Mouse (Mus musculus): ENCODE data around the gene Utp3. TPM values are rescaled to one million over a fixed set of nuclear protein-coding genes. Genes with fewer than 3 reads are reported as not detected.

The Utp3 gene
- total and polyA plus RNA-seq, 3 experiments, result 55.5 to 169 (median 66.6) TPM

GRCm38 (mm10) chr5:88569541-88569940 is 15.3 kb downstream of the Utp3 start:
- dilution Hi-C loops (cut with MboI; ENCODE audit: extremely low pct_ligation_motif_present, extremely low pct_unique_long_range_greater_than_20kb, low sequenced_read_pairs), result no loop called here
- Histone ChIP-seq H3K27me3 (replicated peaks) (no peaks in the 10 kb centered on the region), H3K36me3 (replicated peaks in 1 of 2; ENCODE audit: control insufficient read depth in 1 of 2, insufficient read depth in 1 of 2, low read length in 1 of 2) (peaks cover 6 to 41% of the 10 kb centered on the region in 2 experiments), H3K9me3 (replicated peaks; ENCODE audit: low read length) (no peaks in the 10 kb centered on the region), H3K4me2 (ENCODE audit: insufficient read depth, low read depth, poor library complexity, severe bottlenecking) (no peak overlapping the region), H3K27ac (ENCODE audit: insufficient read depth, low read depth) (no peak overlapping the region), H3K4me1 (ENCODE audit: control insufficient read depth in 1 of 2, insufficient read depth in 2 of 2) (peaks cover 10 to 61% of the 10 kb centered on the region in 2 experiments), H3K79me2 (replicated peaks; ENCODE audit: control insufficient read depth, extremely low read depth, insufficient read depth, poor library complexity, severe bottlenecking) (peaks cover 55% of the 10 kb centered on the region), H3K9ac (ENCODE audit: insufficient read depth, low read depth) (no peak overlapping the region), H3K4me3 (replicated peaks in 1 of 3; ENCODE audit: low read depth in 2 of 3, low read length in 2 of 3, poor library complexity in 1 of 3) (no peak overlapping the region)
- DNase-seq (ENCODE audit: extremely low read depth), result no peak
- in situ Hi-C loops (cut with MboI; ENCODE audit: low pct_ligation_motif_present, low pct_unique_long_range_greater_than_20kb, low sequenced_read_pairs), result no loop called here
- no peak for TF ChIP-seq IRF4 (IDR thresholded peaks at IDR 0.05; ENCODE audit: low read depth, low read length)
- TF ChIP-seq ZC3H11A (IDR thresholded peaks at IDR 0.05; ENCODE audit: low read depth, low read length), result no peak
- no peak for TF ChIP-seq JUND (conservative IDR thresholded peaks at IDR 0.05; ENCODE audit: low read depth, low read length)

- dilution Hi-C loops (cut with MboI; ENCODE audit: extremely low pct_ligation_motif_present, extremely low pct_unique_long_range_greater_than_20kb, low sequenced_read_pairs) (no loop called here), in situ Hi-C loops (cut with MboI; ENCODE audit: low pct_ligation_motif_present, low pct_unique_long_range_greater_than_20kb, low sequenced_read_pairs) (no loop called here)
- no peaks in the 10 kb centered on the region for H3K9me3 ChIP-seq (replicated peaks; ENCODE audit: low read length)
- no peak overlapping the region for H3K9ac ChIP-seq (ENCODE audit: insufficient read depth, low read depth)
- no peaks in the 10 kb centered on the region for H3K27me3 ChIP-seq (replicated peaks)
- H3K36me3 ChIP-seq (replicated peaks in 1 of 2; ENCODE audit: control insufficient read depth in 1 of 2, insufficient read depth in 1 of 2, low read length in 1 of 2), result peaks cover 11 to 45% of the 10 kb centered on the region in 2 experiments
- no peak overlapping the region for H3K4me3 ChIP-seq (replicated peaks in 1 of 3; ENCODE audit: low read depth in 2 of 3, low read length in 2 of 3, poor library complexity in 1 of 3)
- H3K79me2 ChIP-seq (replicated peaks; ENCODE audit: control insufficient read depth, extremely low read depth, insufficient read depth, poor library complexity, severe bottlenecking), result peaks cover 22% of the 10 kb centered on the region
- no peak overlapping the region for H3K4me2 ChIP-seq (ENCODE audit: insufficient read depth, low read depth, poor library complexity, severe bottlenecking)
- no peak for DNase-seq (ENCODE audit: extremely low read depth)
- no peak overlapping the region for H3K27ac ChIP-seq (ENCODE audit: insufficient read depth, low read depth)
- peaks cover 10 to 49% of the 10 kb centered on the region in 2 experiments for H3K4me1 ChIP-seq (ENCODE audit: control insufficient read depth in 1 of 2, insufficient read depth in 2 of 2)
- no peak for TF ChIP-seq SIN3A (IDR thresholded peaks at IDR 0.05; ENCODE audit: low read length)
- no peak for TF ChIP-seq ETS1 (conservative IDR thresholded peaks at IDR 0.05; ENCODE audit: low read depth, low read length)
- TF ChIP-seq POLR2A (IDR thresholded peaks at IDR 0.05; ENCODE audit: low read depth, low read length), result no peak
- no peak for TF ChIP-seq BHLHE40 (IDR thresholded peaks at IDR 0.05; ENCODE audit: low read depth, low read length)
- TF ChIP-seq TCF12 (IDR thresholded peaks at IDR 0.05; ENCODE audit: low read depth, low read length), result no peak
- TF ChIP-seq JUND (conservative IDR thresholded peaks at IDR 0.05; ENCODE audit: low read depth, low read length), result no peak
- TF ChIP-seq KAT2A (IDR thresholded peaks at IDR 0.05; ENCODE audit: insufficient replicate concordance, low read length), result no peak
- TF ChIP-seq IRF4 (IDR thresholded peaks at IDR 0.05; ENCODE audit: low read depth, low read length), result no peak
- no peak for TF ChIP-seq ZNF384 (IDR thresholded peaks at IDR 0.05; ENCODE audit: low read depth, low read length)
Measured at GRCm38 (mm10) chr5:88574829-88575228, 20.6 kb downstream of the Utp3 start.

- Histone ChIP-seq H3K4me1 (ENCODE audit: control insufficient read depth in 1 of 2, insufficient read depth in 2 of 2) (peaks cover 10 to 48% of the 10 kb centered on the region in 2 experiments), H3K79me2 (replicated peaks; ENCODE audit: control insufficient read depth, extremely low read depth, insufficient read depth, poor library complexity, severe bottlenecking) (peaks cover 18% of the 10 kb centered on the region), H3K27me3 (replicated peaks) (no peaks in the 10 kb centered on the region), H3K36me3 (replicated peaks in 1 of 2; ENCODE audit: control insufficient read depth in 1 of 2, insufficient read depth in 1 of 2, low read length in 1 of 2) (peaks cover 9 to 45% of the 10 kb centered on the region in 2 experiments), H3K27ac (ENCODE audit: insufficient read depth, low read depth) (no peak overlapping the region), H3K9ac (ENCODE audit: insufficient read depth, low read depth) (no peak overlapping the region), H3K4me2 (ENCODE audit: insufficient read depth, low read depth, poor library complexity, severe bottlenecking) (no peak overlapping the region), H3K9me3 (replicated peaks; ENCODE audit: low read length) (no peaks in the 10 kb centered on the region), H3K4me3 (replicated peaks in 1 of 3; ENCODE audit: low read depth in 2 of 3, low read length in 2 of 3, poor library complexity in 1 of 3) (no peak overlapping the region)
- in situ Hi-C loops (cut with MboI; ENCODE audit: low pct_ligation_motif_present, low pct_unique_long_range_greater_than_20kb, low sequenced_read_pairs) (no loop called here), dilution Hi-C loops (cut with MboI; ENCODE audit: extremely low pct_ligation_motif_present, extremely low pct_unique_long_range_greater_than_20kb, low sequenced_read_pairs) (no loop called here)
- DNase-seq (ENCODE audit: extremely low read depth), result no peak
- TF ChIP-seq MAZ (IDR thresholded peaks at IDR 0.05; ENCODE audit: low read depth, low read length) (no peak), CHD1 (IDR thresholded peaks at IDR 0.05; ENCODE audit: low read depth, low read length) (no peak), POLR2A (IDR thresholded peaks at IDR 0.05; ENCODE audit: low read depth, low read length) (no peak), CHD2 (IDR thresholded peaks at IDR 0.05; ENCODE audit: low read length) (no peak), RAD21 (IDR thresholded peaks at IDR 0.05; ENCODE audit: low read depth, low read length) (no peak), ZNF384 (IDR thresholded peaks at IDR 0.05; ENCODE audit: low read depth, low read length) (no peak), HCFC1 (IDR thresholded peaks at IDR 0.05; ENCODE audit: low read depth, low read length) (no peak), SIN3A (IDR thresholded peaks at IDR 0.05; ENCODE audit: low read length) (no peak), E2F4 (IDR thresholded peaks at IDR 0.05; ENCODE audit: insufficient replicate concordance, low read depth, low read length) (no peak), JUND (conservative IDR thresholded peaks at IDR 0.05; ENCODE audit: low read depth, low read length) (no peak), SMC3 (IDR thresholded peaks at IDR 0.05; ENCODE audit: low read depth, low read length) (no peak), ZC3H11A (IDR thresholded peaks at IDR 0.05; ENCODE audit: low read depth, low read length) (no peak), IRF4 (IDR thresholded peaks at IDR 0.05; ENCODE audit: low read depth, low read length) (no peak), ELF1 (IDR thresholded peaks at IDR 0.05; ENCODE audit: low read depth, low read length) (no peak), NELFE (IDR thresholded peaks at IDR 0.05; ENCODE audit: low read depth, low read length) (no peak), USF2 (conservative IDR thresholded peaks at IDR 0.05; ENCODE audit: low read depth, low read length) (no peak)
Measured at GRCm38 (mm10) chr5:88575506-88576338, 21.5 kb downstream of the Utp3 start.
